Mouse (Mus musculus) thymus, postnatal 10 days (tissue): Measurements from ENCODE around the gene Nrxn3.

ENCODE experiments used
- DNase-seq, 2 experiments: peaks; one replicate each; pipeline ENCODE4 v3.0.0; 2021; ENCODE audit warnings: low spot score in 2 of 2

Gene Nrxn3

DNA sequence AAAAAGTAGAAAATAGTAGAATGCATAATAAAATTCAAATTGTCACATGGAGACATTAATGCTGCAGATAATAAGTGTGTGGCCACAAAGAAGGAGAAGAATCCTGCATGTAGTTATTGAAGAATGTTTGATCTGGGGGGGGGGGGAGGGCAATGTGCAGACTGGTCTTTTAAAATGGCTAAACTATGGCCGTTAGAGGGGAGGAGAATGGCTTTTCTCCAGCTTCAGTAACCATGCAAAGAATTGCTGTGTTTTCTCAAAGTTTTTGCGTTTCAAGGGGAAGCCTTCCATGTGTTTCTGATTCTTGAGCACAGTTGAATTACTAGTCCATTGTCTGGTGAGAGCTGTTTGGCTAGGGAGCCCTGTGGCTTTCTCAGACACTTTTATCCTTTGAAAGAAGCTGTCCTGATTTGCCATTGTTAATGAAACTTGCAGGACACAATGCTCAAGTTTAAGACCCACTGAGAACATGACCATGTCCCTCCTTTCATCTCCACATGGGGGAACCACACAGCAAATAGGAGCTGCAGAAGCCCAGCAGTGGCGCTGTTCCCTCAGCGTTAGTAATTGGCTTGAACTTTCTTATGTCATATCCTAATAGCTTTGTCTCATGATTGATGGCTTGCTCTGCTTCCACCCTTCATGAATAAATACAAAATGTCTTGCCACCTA, 808.1 kb downstream of the Nrxn3 start:
- no peak for DNase-seq

GRCm38 (mm10) chr12:89551291-89551690, 828.6 kb downstream of the Nrxn3 start:
- DNase-seq = no peak

DNA sequence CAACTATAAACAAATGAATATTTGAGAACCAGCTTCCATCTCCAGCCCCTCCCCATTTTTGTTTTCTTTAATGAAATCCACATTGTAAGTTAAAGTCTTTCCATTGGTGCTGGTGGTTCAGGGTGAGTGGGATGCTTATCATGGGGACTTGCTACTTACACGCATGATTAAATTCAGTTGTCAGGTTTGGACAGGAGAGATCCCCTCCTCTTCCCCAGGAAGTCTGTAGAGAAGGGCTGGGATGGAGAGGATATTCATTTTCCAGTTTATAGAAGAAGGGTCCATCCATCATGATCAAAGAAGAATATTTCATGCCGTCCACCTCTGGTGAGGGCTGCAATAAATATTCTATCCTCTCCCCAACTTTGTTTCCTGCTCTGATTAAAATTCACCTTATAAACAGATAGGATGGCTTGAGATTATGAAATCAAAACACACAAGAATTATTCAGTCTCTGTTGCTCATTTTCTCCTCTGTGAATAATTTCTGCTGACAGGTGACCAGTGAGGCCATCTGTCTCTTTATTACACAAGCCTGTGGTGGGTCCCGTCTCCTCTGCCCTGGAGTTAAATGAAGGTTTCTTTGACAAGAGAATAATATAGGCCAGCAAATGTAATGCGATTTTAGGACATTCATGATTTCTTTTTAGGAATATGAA, 830.7 kb downstream of the Nrxn3 start:
- no peak for DNase-seq

GRCm38 (mm10) chr12:89554171-89554570, 831.5 kb downstream of the Nrxn3 start:
- no peak for DNase-seq

GRCm38 (mm10) chr12:89554740-89555430, 832.2 kb downstream of the Nrxn3 start:
- DNase-seq = no peak

DNA sequence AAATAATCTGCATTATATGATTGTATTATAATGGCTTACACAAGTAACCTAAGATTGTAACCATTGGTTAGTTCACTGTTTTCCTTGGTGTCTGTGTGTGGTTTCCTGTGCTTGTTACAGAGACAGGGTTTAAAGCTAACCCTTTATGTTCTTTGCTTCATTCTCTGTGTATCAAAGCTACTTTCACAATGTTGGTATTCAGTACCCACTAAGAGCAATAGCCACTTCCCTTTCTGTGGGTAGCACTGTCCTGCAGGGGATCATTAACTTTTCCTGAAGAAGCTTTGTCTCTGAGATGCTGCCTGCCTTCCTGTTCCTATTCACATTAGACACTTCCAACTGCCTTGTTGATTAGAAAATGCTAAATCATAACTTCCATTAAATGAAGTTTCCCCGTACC, 836.2 kb downstream of the Nrxn3 start:
- no peak for DNase-seq

GRCm38 (mm10) chr12:89561989-89562565, 839.4 kb downstream of the Nrxn3 start:
- no peak for DNase-seq

GRCm38 (mm10) chr12:89568723-89569377, 846.2 kb downstream of the Nrxn3 start:
- no peak for DNase-seq

DNA sequence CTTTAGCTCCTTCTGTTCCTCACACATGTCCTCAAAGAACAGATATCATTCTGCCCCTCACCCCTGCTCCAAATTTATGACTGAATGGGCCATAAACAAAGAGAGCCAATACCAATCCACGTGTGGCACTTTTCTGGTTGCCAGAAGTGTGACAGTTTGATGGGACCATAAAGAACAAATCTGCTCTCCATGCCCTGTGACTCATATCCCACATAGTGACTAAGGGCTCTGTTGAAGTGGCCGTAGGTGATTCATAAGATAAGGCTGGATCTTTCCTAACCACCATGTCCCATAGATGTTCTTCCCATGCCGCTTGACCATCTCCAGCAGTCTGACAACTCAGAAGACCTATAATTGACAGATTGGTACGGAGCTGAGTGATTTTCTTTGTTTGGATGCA, 869.8 kb downstream of the Nrxn3 start:
- no peak for DNase-seq

- DNase-seq = no peak
Measured at GRCm38 (mm10) chr12:89613670-89614069, 891.0 kb downstream of the Nrxn3 start.

GRCm38 (mm10) chr12:89625746-89626145, 903.1 kb downstream of the Nrxn3 start:
- DNase-seq = no peak

GRCm38 (mm10) chr12:89640046-89640445, 917.4 kb downstream of the Nrxn3 start:
- DNase-seq = no peak

DNA sequence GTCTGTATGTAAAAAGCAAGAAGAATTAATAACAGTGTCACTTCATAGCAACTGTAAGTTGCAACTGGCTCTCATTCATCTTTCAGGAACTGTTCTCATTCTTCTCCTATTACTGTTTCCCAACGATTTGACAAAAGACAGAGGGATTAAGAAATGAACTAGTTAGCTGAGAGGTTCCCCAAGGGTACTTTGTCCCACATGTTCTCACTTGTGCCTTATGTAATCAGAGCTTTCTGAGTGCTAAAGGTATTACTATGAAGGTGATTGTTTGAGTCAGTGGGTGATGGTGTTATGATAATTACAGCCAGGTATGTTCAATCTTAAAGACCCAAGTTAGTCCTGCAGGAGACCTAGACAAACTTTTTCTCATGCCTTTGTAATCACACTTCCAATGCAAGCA, 918.8 kb downstream of the Nrxn3 start:
- DNase-seq = no peak

GRCm38 (mm10) chr12:89653211-89653610, 930.5 kb downstream of the Nrxn3 start:
- no peak for DNase-seq

DNA sequence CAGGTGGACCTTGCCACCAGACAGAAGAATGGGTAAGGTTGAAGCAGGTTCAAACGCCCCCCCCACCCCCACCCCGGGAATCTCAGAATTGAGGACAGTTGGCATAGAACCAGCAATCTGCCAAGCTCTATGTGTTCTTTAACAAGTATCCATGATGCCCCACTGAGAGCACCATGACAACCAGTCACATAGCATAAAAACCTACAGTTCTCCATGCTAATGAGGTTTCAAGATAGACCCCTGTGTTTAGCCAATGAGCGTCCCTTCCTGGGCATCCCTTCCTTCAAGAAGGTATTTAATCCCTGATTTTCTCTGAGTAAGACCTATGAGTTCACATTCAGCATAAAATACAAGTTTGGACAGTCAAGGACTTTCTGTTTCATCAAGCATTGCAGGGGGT, 938.5 kb downstream of the Nrxn3 start:
- DNase-seq = no peak

DNA sequence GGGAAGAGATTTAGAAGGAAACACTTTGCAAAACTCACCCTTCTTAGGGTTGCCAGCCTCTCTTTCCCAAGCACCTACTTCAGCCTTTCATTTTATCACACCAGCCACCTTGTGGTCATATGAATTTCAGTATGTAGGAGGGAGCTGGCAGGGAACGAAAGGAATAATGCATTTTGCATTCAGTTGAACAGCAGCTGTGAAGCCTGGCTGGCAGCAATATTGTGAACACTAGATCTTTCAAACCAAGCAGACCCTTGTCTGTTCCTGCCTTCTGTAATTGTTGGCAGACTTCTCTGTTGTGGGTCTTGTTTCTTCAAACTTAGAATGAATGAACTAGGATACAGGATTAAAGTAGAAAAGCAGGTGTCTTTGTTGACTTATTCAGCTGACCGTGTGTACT, 946.2 kb downstream of the Nrxn3 start:
- no peak for DNase-seq

DNA sequence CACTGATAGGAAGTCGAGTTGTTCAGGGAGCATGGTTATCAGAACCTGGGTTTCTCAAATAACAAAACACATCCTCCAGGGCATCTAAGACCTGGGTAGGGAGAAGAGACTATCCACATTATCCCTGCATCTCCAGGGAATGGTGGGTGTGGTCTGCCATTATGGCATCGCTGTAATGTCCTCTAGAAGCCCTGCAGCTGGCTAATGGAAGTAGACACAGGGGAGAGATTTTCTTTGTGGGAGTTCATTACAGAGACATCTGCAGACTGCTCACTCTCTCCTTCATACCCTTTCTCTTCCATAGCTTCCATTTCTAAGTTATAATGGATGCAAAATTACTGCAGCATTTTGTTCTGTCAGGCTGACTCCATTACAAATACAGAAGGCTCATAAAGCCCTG, 950.1 kb downstream of the Nrxn3 start:
- no peak for DNase-seq

- DNase-seq = no peak
Measured at GRCm38 (mm10) chr12:89685633-89686032, 963.0 kb downstream of the Nrxn3 start.

- no peak for DNase-seq
Measured at GRCm38 (mm10) chr12:89689086-89689485, 966.4 kb downstream of the Nrxn3 start.

DNA sequence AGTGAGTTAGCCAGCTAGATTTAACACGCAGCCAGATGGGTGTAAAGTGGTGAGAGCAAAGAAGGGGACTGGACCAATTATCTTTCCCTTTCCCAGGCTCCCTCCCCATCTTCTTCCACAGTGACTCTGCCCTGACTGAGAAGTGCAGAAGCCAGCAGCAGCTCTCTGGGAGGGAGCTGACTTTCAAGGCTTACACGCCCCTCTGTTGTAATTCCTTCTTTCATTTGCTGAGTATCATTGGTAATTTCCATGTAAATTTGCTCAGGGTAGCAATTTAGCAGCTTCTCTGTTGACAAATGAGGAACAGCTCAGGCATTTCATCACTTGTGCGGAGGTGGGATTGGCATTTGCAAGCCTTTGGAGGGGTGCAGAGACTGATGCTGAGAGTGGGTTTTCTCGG, 976.8 kb downstream of the Nrxn3 start:
- DNase-seq = no peak

- no peak for DNase-seq
Measured at GRCm38 (mm10) chr12:89700937-89701458, 978.3 kb downstream of the Nrxn3 start.

- DNase-seq = no peak
Measured at GRCm38 (mm10) chr12:89702931-89703330, 980.3 kb downstream of the Nrxn3 start.
